Mouse (Mus musculus): Measurements from ENCODE around the gene Peli2.

Peli2 gene

DNA sequence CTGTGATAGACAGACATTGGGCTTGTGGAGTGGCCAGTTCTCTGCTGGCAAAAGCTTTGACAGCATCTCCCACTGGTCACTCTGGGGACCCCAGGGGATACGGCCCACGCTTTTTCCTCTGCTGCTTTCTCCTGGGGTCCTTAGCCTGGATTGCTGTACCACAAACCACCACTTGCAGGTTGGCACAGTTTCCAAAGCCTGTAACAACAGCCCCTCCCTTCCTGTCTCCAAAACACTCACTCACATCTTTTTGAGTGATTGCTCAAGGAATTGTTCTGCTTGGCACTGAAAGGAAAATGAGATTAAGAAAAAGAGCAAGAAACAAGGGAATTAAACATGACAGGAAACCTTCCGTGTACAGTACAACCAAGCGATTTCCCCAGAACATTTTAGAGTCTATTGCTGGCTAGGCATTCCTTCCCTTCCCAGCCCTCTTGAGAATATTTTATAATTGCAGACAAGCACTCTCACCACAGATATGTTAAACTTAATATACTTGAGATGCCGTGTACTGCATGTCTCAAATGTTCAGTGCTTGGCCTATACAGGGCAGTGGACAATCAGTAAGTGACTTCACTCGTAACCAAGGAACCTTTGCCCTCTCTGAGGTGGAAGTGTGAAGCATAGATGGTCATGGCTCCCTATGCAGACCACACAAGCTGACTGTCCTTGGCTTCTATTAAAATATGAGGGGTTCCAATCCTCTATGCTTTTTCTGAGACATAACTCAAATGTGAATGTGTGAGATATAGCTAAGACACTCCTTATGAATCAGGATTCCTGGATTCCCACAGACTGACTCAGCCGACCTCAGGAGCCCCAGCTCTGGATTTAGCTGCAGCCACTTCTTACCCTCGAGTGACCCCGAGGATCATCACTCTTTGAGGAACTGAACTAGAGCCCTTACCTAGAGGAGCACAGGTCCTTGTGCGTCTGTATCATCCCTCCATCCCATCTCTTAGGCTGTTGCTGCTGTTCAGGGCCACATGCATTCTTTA lies 169.3 kb downstream of the Peli2 start:
- DNase-seq (ENCODE audit: low spot score in 2 of 2): no peak

DNA sequence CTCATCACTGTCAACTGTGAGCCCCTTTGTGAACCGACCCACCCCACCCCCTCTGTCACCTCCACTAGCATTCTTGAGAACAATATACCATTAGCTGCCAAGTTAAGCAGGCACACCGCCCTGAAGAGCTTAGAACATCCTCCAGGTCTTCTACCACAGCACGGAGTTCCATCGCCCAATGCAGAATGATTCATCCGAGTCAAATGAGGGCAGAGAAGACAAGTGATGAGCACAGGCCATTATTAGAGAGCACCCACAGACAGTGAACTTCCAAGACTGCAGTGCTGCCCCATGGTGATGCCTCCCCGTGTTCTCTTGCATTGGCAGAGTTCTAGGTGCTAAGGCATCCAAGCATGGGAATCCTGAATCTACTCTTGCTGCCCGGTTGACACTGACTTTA lies 172.9 kb downstream of the Peli2 start:
- DNase-seq (ENCODE audit: low spot score in 2 of 2): no peak

DNA sequence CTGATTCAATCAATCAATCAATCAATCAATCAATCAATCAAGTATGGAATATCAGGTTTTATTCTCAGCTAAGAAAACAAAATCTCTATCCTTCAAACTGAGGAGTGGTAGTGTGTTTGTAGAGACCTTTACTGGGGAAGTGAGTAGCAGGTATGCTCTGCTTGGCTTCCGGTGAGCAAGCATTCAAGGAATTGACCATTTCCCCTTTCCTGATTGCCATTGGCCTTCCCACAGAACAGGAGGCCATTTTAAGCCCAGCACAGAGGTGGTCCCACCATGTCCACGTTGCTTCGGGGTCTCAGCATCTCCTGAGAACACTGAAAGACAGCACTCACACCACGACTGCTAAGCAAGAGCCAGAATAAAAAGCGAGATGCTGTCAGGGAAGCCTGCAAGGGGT lies 174.8 kb downstream of the Peli2 start:
- DNase-seq (ENCODE audit: low spot score in 2 of 2): no peak

DNA sequence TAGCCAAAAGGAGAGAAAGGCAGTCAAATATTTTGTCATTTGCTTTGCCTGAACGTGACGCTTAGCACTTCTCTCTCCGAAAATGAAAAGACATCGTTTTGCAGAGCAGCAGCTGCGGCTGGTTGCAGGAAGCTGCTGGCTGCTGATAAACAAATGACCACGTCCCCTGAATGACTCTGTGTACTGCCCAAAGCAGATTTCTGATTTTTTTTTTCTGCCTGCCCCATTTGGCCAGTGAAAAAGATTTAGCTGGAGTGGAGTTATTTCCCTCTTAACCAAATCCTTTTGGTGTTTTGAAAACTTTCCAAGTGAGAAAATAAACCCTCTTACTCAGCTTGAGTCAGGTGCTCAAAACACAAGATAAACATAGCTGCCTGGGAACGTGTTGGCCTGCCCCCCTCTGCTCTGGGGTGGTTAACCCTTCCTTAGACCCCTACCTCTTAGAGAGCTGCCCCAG lies 175.2 kb downstream of the Peli2 start:
- DNase-seq (ENCODE audit: low spot score in 2 of 2): no peak

DNA sequence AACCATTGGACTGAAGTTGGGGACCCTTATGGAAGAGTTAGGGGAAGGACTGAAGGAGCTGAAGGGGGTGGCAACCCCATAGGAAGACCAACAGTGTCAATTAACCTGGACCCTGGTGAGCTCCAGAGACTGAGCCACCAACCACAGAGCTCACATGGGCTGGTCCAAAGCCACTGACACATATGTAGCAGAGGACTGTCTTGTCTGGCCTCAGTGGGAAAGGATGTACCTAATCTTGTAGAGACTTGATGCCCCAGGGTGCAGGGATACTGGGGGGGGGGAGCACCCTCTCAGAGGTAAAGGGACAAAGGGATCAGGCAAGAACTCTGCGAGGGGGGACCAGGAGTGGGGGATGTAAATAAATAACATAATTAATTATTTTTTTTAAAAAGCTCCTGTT lies 176.2 kb downstream of the Peli2 start:
- no peak for DNase-seq (ENCODE audit: low spot score in 2 of 2)

DNA sequence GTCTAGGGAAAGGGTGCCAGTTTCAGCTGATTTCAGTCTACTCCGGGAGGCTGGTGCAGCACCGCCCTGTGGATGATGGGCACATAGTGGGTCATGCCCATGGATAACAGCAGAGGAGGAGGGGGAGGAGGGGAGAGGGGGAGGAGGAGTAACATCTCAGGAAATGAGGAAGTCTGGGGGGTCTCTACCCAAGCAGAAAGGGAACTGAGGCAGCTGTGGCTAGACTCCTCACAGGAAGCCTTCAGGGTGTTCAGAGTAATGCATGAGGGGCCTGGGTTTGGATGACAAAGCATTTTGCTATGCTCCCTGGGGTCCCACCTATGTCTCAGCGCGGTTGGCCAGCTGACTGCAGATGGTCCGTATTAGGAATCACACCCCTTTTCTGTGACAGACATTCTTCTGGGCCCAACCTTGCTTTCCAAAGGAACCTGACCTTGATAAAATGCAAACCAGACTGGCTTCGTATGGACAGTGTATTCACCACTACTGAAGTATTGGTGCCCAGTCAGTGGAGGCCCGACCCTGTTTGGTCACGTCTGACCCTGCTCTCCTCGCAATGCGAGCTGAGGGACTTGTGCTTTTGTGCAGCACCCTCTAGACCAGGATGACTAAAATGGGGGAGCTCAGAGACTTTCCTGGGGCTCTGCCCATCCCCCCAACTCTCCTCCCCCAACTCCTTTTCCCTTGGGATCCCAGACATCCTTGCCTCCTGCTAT lies 182.0 kb downstream of the Peli2 start:
- DNase-seq (ENCODE audit: low spot score in 2 of 2): no peak

DNA sequence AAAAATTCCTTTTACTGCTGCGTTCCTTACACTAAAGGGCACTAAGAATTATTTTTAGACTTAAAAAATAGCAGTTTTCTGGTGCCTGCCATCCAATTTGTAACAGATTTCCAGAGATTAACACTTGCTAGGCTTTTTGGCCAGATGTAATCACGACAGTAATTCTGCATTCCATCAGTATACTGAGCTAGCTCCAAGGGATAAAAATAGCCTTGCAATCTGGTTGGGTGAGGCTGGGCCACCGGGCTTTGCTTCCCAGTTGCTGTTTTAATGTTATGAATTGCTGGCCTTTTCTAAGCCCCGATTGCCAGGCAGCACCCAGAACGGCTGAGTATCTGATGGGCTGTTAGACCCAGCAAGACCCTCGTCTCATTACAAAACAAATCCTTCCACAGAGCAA lies 182.6 kb downstream of the Peli2 start:
- no peak for DNase-seq (ENCODE audit: low spot score in 2 of 2)

DNA sequence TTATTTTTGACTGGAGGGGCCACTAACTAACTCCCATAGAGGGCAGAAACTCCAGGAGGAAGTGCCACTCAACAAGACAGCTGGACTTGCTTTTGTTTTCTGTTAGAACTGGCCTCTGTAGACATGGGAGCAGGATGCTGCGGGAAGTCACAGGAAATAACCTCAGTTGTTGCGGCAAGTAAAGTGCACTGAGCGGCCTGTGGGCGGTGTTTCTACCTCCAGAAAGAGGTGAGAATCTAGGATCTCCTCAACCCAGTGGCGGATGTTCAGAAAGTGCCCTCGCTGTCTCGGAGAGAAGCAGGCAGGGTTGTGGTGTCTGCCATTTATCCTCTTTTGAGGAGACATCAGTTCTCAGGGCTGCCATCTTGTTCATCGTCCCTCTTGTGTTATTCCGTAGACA lies 183.2 kb downstream of the Peli2 start:
- DNase-seq (ENCODE audit: low spot score in 2 of 2): no peak

DNA sequence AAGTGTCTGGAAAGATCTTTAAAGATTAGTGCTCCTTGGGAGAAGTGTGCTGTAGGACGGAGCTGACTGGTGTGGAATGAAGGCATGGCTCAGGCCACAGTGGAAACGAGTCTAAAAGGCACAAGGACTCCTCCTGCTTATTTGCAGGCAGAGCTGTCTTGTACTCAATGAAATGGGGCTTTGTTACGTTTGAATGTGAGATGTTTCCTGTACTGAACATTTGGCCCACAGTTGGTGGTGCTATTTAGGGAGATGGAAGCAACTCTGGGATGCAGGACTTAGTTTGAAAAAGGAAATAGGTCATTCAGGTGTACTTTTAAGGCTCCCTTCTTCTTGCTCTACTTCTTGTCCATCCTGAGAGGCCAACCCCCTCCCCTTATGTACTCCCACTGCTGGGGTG lies 192.6 kb downstream of the Peli2 start:
- no peak for DNase-seq (ENCODE audit: low spot score in 2 of 2)

DNA sequence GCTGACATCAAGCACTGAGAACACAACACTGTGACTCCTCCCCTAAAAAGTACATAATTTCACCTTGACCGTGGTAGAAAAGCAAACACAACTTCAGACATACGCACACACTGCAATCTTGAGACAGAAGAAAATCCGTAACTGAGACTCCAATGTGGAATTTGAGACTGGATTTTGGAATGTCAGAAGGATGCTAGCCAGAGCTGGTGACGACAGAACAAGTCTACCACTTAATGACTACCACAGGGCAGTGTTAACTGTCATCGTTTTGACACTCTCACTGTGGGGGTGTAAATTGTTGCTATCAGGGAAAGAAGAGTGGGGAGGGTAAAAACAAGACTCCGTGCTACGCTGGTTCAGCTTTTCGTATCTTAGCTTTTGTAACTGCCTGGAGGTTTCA lies 195.8 kb downstream of the Peli2 start:
- no peak for DNase-seq (ENCODE audit: low spot score in 2 of 2)

DNA sequence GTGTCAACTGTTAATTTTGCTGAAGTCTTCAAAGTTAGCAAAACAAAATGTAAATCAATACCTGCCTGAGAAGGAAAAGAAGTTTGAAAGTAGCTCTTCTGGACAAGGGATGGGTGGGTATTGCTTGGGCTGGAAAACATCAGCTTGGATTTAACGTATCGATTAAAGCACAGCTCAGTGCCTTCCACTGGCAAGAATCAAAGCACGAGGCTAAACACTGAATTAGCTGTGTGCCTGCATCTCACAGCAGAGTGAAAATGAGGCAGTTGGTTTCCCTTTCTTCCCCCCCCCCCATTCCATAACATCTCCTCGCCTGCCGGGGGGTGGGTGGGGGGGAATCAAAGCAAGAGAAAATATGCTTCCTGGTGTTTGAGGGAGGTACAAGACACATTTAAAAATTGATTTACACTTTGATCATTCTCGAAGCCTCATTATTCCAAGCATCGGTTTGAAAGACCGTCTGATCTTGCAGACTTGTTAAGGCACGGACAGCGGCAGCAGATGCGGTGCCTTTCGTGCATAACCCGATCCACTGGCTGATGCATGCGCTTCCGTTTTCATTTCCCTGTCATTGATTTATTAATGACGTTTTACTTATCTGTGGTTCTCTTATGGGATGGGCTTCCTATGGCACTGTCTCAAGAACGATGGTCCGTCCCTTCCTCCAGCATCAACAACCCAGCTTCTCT lies 203.3 kb downstream of the Peli2 start:
- DNase-seq (ENCODE audit: low spot score in 2 of 2): no peak

DNA sequence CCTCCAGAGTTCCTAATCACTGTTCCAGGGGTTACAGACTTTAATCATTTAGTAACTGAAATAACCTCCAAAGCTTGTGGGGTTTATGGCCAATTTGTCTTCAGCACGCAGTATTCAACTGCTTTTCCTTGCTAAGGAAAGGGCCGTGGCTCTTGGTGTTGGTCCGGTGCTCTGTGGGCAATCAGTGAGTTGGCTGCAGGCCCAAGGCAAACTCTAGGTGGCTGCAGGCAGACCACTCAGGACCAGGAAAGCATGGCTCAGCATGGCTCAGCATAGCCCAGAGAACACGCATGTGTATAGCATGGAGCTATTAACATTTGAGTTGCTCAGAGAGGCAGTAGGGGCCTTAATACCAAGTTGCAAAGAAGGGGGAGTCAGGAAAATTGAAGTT lies 203.8 kb downstream of the Peli2 start:
- no peak for DNase-seq (ENCODE audit: low spot score in 2 of 2)

DNA sequence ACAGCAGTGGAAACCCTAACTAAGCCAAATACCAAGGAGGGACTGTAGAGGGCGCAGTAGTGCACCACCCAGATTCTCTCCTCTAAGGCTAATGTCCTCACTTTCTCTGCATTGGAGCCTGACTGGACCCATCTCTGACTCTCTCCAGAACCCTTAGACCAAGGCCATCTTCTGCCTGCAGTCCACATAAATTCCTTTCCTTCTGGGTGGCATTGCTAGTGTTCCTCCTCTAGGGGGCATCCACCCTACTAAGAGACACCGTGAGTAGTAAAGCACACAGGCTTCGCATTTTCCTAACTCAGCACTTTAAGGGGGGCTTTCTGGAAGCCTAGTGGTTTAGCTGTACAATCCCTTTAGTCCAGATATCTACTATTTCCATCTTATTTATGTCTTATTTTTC lies 207.1 kb downstream of the Peli2 start:
- no peak for DNase-seq (ENCODE audit: low spot score in 2 of 2)

DNA sequence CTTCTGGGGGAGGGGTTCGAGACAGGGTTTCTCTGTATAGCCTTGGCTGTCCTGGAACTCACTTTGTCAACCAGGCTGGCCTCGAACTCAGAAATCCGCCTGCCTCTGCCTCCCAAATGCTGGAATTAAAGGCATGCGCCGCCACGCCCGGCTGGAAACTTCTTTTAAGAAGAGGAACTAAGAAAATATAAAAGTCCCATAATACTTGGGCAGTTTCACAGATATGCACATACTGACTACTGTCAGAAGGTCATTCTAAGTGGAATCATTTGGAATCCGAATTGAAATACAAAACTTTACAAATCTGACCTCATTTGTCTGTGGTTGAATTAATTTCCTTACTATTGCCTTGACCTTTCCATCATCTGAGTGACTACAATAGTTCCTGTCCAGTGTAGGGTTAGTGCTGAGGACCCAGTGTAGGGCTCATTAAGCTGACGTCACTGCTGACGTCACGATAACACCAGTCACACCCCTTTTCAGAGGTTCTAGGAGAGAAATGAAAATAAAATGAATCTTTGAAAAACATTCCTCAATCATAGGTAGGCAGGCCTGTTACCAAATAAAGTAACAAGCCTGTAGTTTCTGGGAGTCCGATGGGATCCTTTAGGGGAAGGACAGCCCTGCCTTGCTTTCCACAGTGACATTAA lies 209.2 kb downstream of the Peli2 start:
- no peak for DNase-seq (ENCODE audit: low spot score in 2 of 2)

Measured in urinary bladder, postnatal 4 days (tissue).